Mouse (Mus musculus): ENCODE results near the gene Efcab9.
"Not testable (repeated sequence)": the region's sequence is repeated elsewhere in the genome, so short reads cannot be mapped to it uniquely, and the experiment has no call there.

Efcab9 gene

GRCm38 (mm10) chr11:32535646-32536045, 3.8 kb upstream of the Efcab9 start:
- no peak for DNase-seq

GRCm38 (mm10) chr11:32534453-32535075, 2.7 kb upstream of the Efcab9 start:
- no peak for DNase-seq

- peak in 1 of 2 experiments; percentile 34 for DNase-seq
Measured at GRCm38 (mm10) chr11:32533482-32534261, 1.8 kb upstream of the Efcab9 start.

GRCm38 (mm10) chr11:32532765-32533481, 1.0 kb upstream of the Efcab9 start, which contains the start of gene Stk10:
Gene Stk10 (plus strand): TSS chr11:32533305.
- DNase-seq, result peak; percentile 78 to 87

- DNase-seq, result no peak
Measured at GRCm38 (mm10) chr11:32530151-32530550, 1.7 kb downstream of the Efcab9 start.

- no peak for DNase-seq
Measured at GRCm38 (mm10) chr11:32527006-32527405, 4.9 kb downstream of the Efcab9 start.

GRCm38 (mm10) chr11:32524122-32524920, 7.6 kb downstream of the Efcab9 start:
- no peak for DNase-seq

- DNase-seq, result peak; percentile 27 to 50
Measured at GRCm38 (mm10) chr11:32521246-32521645, 10.6 kb downstream of the Efcab9 start.

- DNase-seq, result no peak
Measured at GRCm38 (mm10) chr11:32519354-32519753, 12.5 kb downstream of the Efcab9 start.

GRCm38 (mm10) chr11:32518770-32519169, 13.1 kb downstream of the Efcab9 start:
- peak; percentile 28 to 46 for DNase-seq

- peak; percentile 61 to 80 for DNase-seq
Measured at GRCm38 (mm10) chr11:32516916-32517712, 14.8 kb downstream of the Efcab9 start.

GRCm38 (mm10) chr11:32516091-32516490, 15.8 kb downstream of the Efcab9 start:
- DNase-seq, result peak; percentile 48 to 61

- DNase-seq, result not testable (repeated sequence)
Measured at GRCm38 (mm10) chr11:32514853-32515252, 17.0 kb downstream of the Efcab9 start.

GRCm38 (mm10) chr11:32510930-32511329, 21.0 kb downstream of the Efcab9 start:
- no peak for DNase-seq

- no peak for DNase-seq
Measured at GRCm38 (mm10) chr11:32505091-32505739, 26.7 kb downstream of the Efcab9 start.

- no peak for DNase-seq
Measured at GRCm38 (mm10) chr11:32503711-32504110, 28.2 kb downstream of the Efcab9 start.

GRCm38 (mm10) chr11:32499931-32500330, 31.9 kb downstream of the Efcab9 start:
- no peak for DNase-seq

GRCm38 (mm10) chr11:32498757-32499535, 32.9 kb downstream of the Efcab9 start:
- DNase-seq, result peak; percentile 77 to 79

GRCm38 (mm10) chr11:32495283-32495682, 36.6 kb downstream of the Efcab9 start:
- no peak for DNase-seq

- DNase-seq, result no peak
Measured at GRCm38 (mm10) chr11:32493312-32493711, 38.6 kb downstream of the Efcab9 start.
